Mouse (Mus musculus) urinary bladder, adult 18-20 months (tissue): ENCODE measurements around the gene Tnik.

Source experiments
- DNase-seq, 2 experiments: peaks; one replicate each; pipeline ENCODE4 v3.0.0; 2022; ENCODE audit warnings: low spot score in 2 of 2, mixed read lengths in 2 of 2

Gene Tnik

GRCm38 (mm10) chr3:28401335-28401734 is 138.3 kb downstream of the Tnik start:
- no peak for DNase-seq

- DNase-seq: no peak
Observed at GRCm38 (mm10) chr3:28402221-28402620, 139.2 kb downstream of the Tnik start.

DNA sequence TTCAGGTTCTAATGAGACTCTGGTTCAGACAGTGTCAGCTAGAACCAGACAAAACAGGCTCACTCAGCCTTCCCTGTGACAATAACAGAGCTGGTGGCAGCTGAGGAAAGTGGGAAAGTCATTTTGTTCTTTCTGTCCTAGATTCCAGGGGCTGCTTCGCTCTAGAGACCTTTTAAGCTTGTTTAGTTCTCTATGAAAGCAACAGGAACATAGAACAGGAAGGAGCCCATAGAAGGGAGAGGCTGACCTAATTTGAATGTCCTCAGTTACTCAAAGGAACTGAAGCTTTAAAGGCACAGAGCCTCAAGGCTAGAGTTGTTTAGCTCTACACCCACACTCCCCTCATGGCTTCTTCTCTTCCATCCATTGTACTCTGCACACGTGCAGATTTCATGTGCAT is 142.4 kb downstream of the Tnik start:
- DNase-seq: no peak

DNA sequence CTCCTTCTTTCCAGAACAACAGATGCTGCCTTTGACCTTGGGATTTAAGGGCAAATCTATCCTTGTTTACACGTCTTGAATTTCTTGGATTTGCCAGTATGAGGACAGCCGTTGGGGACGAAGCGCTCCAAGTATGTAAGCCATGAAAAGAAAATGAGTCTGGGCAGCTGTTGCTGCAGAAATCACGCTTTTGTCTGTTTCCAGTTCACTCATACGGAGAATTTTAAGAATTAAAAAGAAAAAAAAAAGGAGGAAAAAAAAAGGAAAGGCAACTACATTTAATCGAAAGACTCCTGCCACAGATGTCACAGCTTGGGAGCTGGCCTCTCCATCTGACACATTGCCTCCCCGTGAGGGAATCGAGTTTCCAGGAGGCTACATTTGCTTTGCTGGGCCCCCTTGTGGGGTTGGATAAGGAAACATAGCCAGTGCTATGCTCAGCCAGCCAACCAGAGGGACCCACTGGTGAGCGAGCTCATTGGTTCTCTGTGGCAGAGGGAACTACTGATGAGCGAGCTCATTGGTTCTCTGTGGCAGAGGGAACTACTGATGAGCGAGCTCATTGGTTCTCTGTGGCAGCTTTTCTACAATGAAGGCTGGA is 145.9 kb downstream of the Tnik start:
- no peak for DNase-seq

DNA sequence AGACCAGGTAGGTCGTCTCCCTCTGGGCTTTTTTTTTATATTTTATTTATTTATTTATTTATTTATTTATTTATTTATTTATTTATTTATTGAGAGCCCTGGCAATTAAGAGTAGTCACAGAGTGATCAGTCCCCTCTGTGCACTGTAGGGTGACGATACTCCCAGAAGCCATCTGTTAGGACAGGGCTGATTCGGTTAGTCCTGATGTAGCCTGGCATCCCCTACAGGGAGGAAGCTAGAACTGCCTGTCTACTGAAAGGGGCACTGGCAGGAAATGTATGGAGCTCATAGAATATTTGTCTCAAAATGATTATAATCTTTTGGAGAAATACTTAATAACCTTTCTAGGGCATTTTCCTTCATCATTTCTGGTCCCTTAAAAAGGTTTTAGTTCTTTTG is 147.3 kb downstream of the Tnik start:
- DNase-seq: no peak

DNA sequence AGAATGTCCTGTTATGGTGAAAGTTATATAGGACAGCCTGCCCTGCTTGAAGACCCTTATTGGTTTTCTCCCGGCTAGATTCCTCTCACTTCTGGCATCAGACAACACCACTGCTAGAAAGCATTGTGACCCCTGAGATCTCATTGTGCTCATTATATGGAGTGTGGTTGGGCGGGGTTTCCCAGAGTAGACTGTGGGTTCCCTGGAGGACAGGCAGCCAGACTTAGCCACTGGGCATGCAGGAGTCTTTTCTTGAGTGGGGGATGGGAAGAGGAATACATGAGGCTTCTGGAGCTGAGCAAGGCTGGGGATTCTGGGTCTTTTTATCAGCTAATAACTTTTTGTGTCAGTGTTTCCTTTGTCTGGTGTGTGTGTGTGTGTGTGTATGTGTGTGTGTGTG is 153.0 kb downstream of the Tnik start:
- no peak for DNase-seq

GRCm38 (mm10) chr3:28417091-28417715 is 154.2 kb downstream of the Tnik start:
- no peak for DNase-seq

DNA sequence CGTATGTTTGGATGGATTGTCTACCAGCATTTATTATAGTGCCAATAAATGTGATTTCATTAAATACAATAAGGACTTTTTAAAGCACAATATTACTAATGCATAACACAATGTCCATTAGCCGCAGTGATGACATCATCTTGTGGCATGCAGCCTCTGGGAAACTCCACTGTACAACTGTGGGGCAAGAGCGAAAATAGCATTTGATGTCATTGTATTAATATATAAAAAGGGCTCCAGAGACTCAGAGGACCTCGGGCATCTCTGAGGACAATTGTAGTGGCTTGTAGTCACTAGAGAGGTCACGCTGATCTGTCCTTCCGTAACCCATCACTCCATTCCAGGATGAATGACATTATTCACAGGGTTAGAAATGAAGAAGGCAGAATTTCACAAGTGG is 157.2 kb downstream of the Tnik start:
- DNase-seq: no peak

- no peak for DNase-seq
Observed at GRCm38 (mm10) chr3:28420698-28421097, 157.7 kb downstream of the Tnik start.

DNA sequence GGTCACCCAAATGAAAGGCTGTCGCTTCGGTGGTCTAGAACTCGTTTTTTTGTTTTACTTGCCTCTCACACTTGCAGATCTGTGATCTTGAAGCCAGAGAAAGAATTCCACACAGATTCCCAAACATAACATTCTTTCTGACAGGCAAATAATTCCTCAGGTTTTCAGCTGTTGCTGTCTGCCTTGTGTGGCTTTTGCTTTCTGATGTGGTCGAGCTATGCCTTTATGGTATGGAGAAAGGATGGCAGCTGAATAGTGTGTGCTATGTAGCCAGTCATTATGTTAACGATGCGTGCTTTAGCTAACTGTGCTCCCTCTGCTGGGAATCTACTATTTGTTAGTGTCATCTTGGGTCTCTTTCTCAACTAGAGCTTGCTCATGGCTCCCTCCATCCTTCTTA is 158.8 kb downstream of the Tnik start:
- DNase-seq: no peak

GRCm38 (mm10) chr3:28422221-28422620 is 159.2 kb downstream of the Tnik start:
- no peak for DNase-seq

- DNase-seq: no peak
Observed at GRCm38 (mm10) chr3:28425911-28426310, 162.9 kb downstream of the Tnik start.

- no peak for DNase-seq
Observed at GRCm38 (mm10) chr3:28431459-28431858, 168.4 kb downstream of the Tnik start.

- no peak for DNase-seq
Observed at GRCm38 (mm10) chr3:28432321-28432720, 169.3 kb downstream of the Tnik start.

- DNase-seq: no peak
Observed at GRCm38 (mm10) chr3:28435478-28435877, 172.5 kb downstream of the Tnik start.

DNA sequence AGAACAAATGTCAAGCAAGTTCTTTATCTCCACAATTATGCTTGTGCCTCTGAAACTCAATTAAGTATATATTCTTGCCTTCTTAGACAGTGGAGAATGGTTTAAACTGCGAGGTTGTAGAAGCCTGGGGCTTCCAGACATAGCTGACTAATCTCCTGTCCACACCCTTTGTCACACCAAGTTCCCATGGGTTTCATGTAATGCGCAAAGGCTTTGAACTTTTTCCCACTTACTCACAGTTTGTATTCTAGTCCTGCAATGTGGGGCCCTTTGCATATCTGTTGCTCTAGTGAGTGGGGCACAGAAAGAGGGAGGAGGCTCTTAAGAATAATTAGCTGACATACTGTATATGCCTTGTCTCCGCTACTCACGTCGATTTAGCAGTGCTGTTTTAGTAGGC is 174.4 kb downstream of the Tnik start:
- DNase-seq: no peak

DNA sequence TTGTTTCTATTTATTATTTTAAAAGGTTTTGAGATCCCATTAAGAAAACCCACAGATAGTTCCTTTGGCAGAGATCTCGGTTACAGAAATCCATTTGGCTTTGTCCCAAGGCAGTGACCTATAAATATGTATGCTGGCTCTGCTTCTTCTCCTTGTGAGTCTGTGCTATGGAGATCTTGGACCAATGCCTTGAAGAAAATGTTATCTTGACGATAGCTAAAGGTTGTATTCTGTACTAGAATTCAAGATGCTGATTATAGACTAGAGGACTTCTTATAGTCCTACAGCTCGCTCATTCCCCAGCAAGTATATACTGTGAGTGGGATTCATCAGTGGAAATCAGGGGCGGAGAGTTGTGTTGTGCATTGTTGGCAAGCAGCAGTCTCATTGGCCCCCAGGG is 178.5 kb downstream of the Tnik start:
- no peak for DNase-seq

GRCm38 (mm10) chr3:28442116-28442515 is 179.1 kb downstream of the Tnik start:
- DNase-seq: no peak

DNA sequence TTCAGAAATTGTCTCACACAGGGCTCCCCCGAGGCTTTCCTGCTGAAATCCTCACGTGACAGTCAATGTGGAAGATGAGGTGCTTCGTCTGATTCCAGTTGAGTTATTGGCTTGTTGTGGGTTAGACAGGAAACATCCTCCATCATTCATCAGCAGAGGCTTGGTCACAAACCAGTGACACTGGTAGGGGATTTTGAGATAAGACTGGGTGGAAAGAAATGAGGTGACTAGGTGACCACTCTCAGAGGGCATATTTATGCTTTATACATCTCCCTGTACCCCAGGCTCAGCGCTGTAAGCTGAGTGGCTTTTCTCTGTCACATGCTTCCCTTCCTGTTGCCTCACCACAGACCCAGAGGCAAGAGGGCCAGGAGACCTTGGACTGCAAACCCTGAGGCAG is 184.9 kb downstream of the Tnik start:
- DNase-seq: no peak

DNA sequence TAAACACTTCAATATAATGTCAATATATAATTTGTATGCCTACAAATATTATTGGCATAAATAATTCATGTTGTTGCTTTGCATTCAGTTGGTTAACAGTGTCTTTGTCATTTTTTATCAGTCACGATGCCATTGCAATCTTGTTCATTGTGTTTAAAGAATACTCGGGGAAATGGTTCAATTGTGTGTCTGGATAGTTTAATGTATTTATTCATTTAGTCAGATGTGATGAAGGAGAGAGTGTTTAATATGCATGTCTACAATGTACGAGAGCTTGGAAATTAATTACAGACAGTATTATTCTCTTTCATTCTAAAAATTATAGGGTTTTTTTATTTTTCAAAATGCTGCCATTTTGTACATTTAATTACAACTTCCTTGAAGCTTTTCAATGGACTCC is 190.4 kb downstream of the Tnik start:
- no peak for DNase-seq

DNA sequence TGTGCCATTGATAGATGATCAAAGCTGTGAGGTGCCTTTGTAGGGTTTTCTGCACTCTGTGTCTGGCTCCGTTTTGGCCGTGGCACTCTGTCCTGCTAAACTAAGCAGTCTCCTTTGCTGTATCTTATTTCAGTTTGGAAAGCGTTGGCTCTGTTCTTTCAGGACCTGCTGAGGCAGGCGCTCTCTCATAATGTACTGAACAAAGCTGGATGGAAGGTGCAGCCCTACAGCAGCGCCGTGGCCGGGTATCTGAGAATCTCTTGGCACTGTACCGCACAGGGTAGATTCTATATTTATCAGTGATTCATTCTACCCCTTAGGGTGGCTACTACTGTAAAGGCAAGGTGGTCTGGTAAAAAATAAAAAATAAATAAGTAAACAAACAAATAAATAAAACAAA is 193.8 kb downstream of the Tnik start:
- DNase-seq: no peak

- DNase-seq: no peak
Observed at GRCm38 (mm10) chr3:28457517-28457916, 194.5 kb downstream of the Tnik start.

DNA sequence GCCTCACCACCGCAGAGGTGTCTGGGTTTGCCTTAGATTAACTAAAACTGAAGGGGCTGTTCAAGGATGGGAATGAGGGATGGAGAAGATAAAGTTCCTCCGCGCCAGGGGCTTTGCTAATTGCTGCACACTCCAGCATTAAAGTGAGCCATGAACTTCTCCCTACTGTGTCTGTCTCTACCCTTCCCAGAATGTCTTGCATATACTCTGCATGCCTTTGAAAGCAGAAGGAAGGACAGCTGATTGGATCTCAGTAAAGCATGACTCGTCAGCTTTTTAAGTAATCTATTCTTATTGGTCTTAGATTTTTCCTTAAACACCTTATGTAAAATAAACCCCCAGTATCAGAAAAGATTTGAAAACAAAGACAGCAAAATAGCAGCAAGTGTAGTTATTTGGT is 203.7 kb downstream of the Tnik start:
- DNase-seq: no peak

DNA sequence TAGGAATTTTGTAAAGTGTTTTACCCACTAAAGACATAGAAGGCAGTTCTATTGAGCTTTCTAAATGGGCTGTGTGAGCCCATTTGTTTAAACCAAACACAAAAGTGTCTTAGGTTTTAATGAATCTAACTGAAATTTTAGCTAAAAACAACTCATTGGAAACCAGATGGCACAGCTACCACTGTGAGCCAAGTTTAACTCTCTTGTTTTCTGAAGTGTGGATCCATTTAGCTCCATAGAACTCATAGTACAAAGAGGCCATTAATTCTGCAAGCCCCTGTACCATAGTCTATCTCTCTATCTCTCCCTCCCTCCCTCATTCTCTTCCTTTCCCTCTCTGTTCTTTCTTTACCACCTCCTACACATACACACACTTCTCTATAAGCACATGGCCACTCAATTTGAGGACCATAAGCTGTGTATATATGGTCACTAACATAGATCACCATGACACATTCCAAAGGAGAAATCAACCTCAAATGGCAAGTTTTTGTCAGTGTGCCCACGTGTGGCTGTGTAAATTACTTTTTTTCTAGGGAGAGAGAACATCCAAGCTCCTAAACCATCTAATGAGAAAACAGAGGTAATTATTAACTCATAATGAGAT is 204.2 kb downstream of the Tnik start:
- no peak for DNase-seq
